Mouse (Mus musculus) bone marrow macrophage, adult 2 months (primary cell): ENCODE measurements at regions not wholly inside any gene's neighbourhood (a gene's known extent, or its start where the extent isn't known, plus 50 kb on each side); places are given as distances from the start of the nearest gene placed in this dataset.

Experiments used
- CTCF ChIP-seq: IDR thresholded peaks from 2 replicates; pipeline ENCODE4 v1.5.1; 2012; ENCODE audit warnings: low read depth, mild to moderate bottlenecking, low read length, moderate library complexity
- POLR2A ChIP-seq: IDR thresholded peaks from 2 replicates; pipeline ENCODE4 v1.6.1; 2012; ENCODE audit warnings: mild to moderate bottlenecking, low read depth, low read length, borderline replicate concordance

- TF ChIP-seq POLR2A (no peak), CTCF (no peak)
Measured at GRCm38 (mm10) chr9:15170911-15171310, 59.0 kb upstream of the Hephl1 start.
